Mouse (Mus musculus) small intestine, adult 2 months (tissue): ENCODE data around the gene Psmb11.

ENCODE experiments used
- CTCF ChIP-seq: fragments of 200-500 bp; IDR thresholded peaks from 2 replicates; pipeline ENCODE4 v1.5.1; 2012; ENCODE audit warnings: low read depth, mild to moderate bottlenecking, control low read depth, inconsistent platforms, low read length, moderate library complexity, mixed read lengths; ENCODE audit not compliant: insufficient replicate concordance, insufficient read length; ENCODE audit errors: extremely low read depth
- POLR2A ChIP-seq: fragments of 200-500 bp; IDR thresholded peaks from 2 replicates; pipeline ENCODE4 v1.6.1; 2012; ENCODE audit warnings: low read depth, mild to moderate bottlenecking, control low read depth, inconsistent platforms, low read length, moderate library complexity

- TF ChIP-seq CTCF: no peak
- TF ChIP-seq POLR2A: no peak
These were observed 12.9 kb downstream of the Psmb11 start for GRCm38 (mm10) chr14:54634182-54634581.
